ENCODE assay signal across 13 mouse cellular contexts in genomic region chr13:46182851-46183250, GRCm38 (mm10).
DNase-seq lines count a peak whose midpoint lies in the region; ATAC-seq and TF ChIP-seq lines count a peak whose summit lies in the region.
"Had no signal": no experiment of that assay in that cellular context is flagged by ENCODE, and none has a peak within 500 bp of the region (broad histone marks: within the 10 kb centered on the region; RNA-seq: fewer than 3 reads in every experiment).

No protein-coding gene starts in this region.

- ATAC-seq in forebrain, embryonic 14.5 days, result no peak
- no peak for ATAC-seq in forebrain, embryonic 12.5 days (ENCODE audit: low FRiP score)
- no peak for ATAC-seq in midbrain, postnatal 0 days (ENCODE audit: low FRiP score)
- no peak for ATAC-seq in midbrain, embryonic 15.5 days (replicated peaks)
- ATAC-seq in neural tube, embryonic 15.5 days (ENCODE audit: low FRiP score), result no peak
- ATAC-seq in inflammation-experienced regulatory T-cells, adult 6 months, result no peak

- TF ChIP-seq CTCF in midbrain, postnatal 0 days (IDR thresholded peaks at IDR 0.05), result peak; percentile 31; the same call in 1 of the 2 replicates

- no peak overlapping the region for H3K9ac ChIP-seq in forebrain, embryonic 14.5 days (ENCODE audit: low read length)
- no peak overlapping the region for H3K9ac ChIP-seq in forebrain, embryonic 12.5 days
- no peak overlapping the region for H3K9ac ChIP-seq in midbrain, postnatal 0 days (replicated peaks; ENCODE audit: low read length, poor library complexity, severe bottlenecking)
- no peak overlapping the region for H3K9ac ChIP-seq in midbrain, embryonic 15.5 days
- H3K9ac ChIP-seq in neural tube, embryonic 15.5 days (replicated peaks), result no peak overlapping the region
- H3K9ac ChIP-seq: kidney, embryonic 15.5 days; liver, embryonic 13.5 days had no signal

- 75% methylated on average over 8 of the region's 8 CpGs for WGBS in forebrain, embryonic 14.5 days
- WGBS in forebrain, embryonic 12.5 days, result 81% methylated on average over 8 of the region's 8 CpGs
- 65% methylated on average over 8 of the region's 8 CpGs for WGBS in midbrain, postnatal 0 days
- 70% methylated on average over 8 of the region's 8 CpGs for WGBS in midbrain, embryonic 15.5 days
- WGBS in neural tube, embryonic 15.5 days, result 74% methylated on average over 8 of the region's 8 CpGs

- no peaks in the 10 kb centered on the region for H3K9me3 ChIP-seq in forebrain, embryonic 14.5 days (replicated peaks; ENCODE audit: control insufficient read depth, low read length)
- no peaks in the 10 kb centered on the region for H3K9me3 ChIP-seq in forebrain, embryonic 12.5 days
- no peaks in the 10 kb centered on the region for H3K9me3 ChIP-seq in midbrain, postnatal 0 days (ENCODE audit: low read length)
- no peaks in the 10 kb centered on the region for H3K9me3 ChIP-seq in midbrain, embryonic 15.5 days
- no peaks in the 10 kb centered on the region for H3K9me3 ChIP-seq in neural tube, embryonic 15.5 days (replicated peaks)
- H3K9me3 ChIP-seq: forebrain, embryonic 10.5 days; kidney, embryonic 15.5 days; liver, embryonic 13.5 days had no signal

- H3K4me2 ChIP-seq in forebrain, embryonic 14.5 days (ENCODE audit: low read length), result no peak overlapping the region
- H3K4me2 ChIP-seq in forebrain, embryonic 12.5 days, result no peak overlapping the region
- no peak overlapping the region for H3K4me2 ChIP-seq in midbrain, postnatal 0 days (ENCODE audit: low read depth, low read length, poor library complexity, severe bottlenecking)
- H3K4me2 ChIP-seq in midbrain, embryonic 15.5 days, result no peak overlapping the region
- no peak overlapping the region for H3K4me2 ChIP-seq in neural tube, embryonic 15.5 days
- H3K4me2 ChIP-seq: kidney, embryonic 15.5 days; liver, embryonic 13.5 days had no signal

- H3K27me3 ChIP-seq in forebrain, embryonic 14.5 days (replicated peaks; ENCODE audit: control insufficient read depth, insufficient read depth, low read length), result no peaks in the 10 kb centered on the region
- 0 out of 2 replicates have a peak, but pooled peaks cover 6% of the 10 kb centered on the region for H3K27me3 ChIP-seq in forebrain, embryonic 12.5 days
- no peaks in the 10 kb centered on the region for H3K27me3 ChIP-seq in midbrain, postnatal 0 days (ENCODE audit: insufficient read depth, low read length)
- H3K27me3 ChIP-seq in midbrain, embryonic 15.5 days (replicated peaks), result no peaks in the 10 kb centered on the region
- H3K27me3 ChIP-seq in neural tube, embryonic 15.5 days (replicated peaks), result no peaks in the 10 kb centered on the region
- H3K27me3 ChIP-seq: kidney, embryonic 15.5 days; liver, embryonic 13.5 days had no signal

- DNase-seq in forebrain, embryonic 14.5 days (ENCODE audit: low spot score), result peak; percentile 61
- peak; percentile 21 for DNase-seq in kidney, postnatal 14 days
- DNase-seq in kidney, adult 11 months, result no peak
- DNase-seq in midbrain, postnatal 0 days (ENCODE audit: low spot score), result peak; percentile 42
- DNase-seq: cerebellum, adult 9-11 months; liver, embryonic 13.5 days; right cerebral cortex, adult 18-20 months had no signal

- H3K4me1 ChIP-seq in forebrain, embryonic 14.5 days (ENCODE audit: control insufficient read depth, insufficient read depth, low read length), result peaks cover 16% of the 10 kb centered on the region
- H3K4me1 ChIP-seq in forebrain, embryonic 12.5 days, result peaks cover 20% of the 10 kb centered on the region
- H3K4me1 ChIP-seq in midbrain, postnatal 0 days (ENCODE audit: insufficient read depth, low read length), result peaks cover 10% of the 10 kb centered on the region
- H3K4me1 ChIP-seq in midbrain, embryonic 15.5 days, result peaks cover 16% of the 10 kb centered on the region
- peaks cover 15% of the 10 kb centered on the region for H3K4me1 ChIP-seq in neural tube, embryonic 15.5 days
- H3K4me1 ChIP-seq: liver, embryonic 13.5 days had no signal

- no peak overlapping the region for H3K27ac ChIP-seq in forebrain, embryonic 14.5 days (ENCODE audit: low read depth, low read length)
- no peak overlapping the region for H3K27ac ChIP-seq in forebrain, embryonic 12.5 days
- no peak overlapping the region for H3K27ac ChIP-seq in midbrain, postnatal 0 days (ENCODE audit: low read depth, low read length)
- H3K27ac ChIP-seq in midbrain, embryonic 15.5 days, result no peak overlapping the region
- no peak overlapping the region for H3K27ac ChIP-seq in neural tube, embryonic 15.5 days (replicated peaks)
- H3K27ac ChIP-seq: forebrain, embryonic 10.5 days; kidney, embryonic 15.5 days; liver, embryonic 13.5 days had no signal

- H3K36me3 ChIP-seq in forebrain, embryonic 14.5 days (ENCODE audit: control insufficient read depth, insufficient read depth, low read length), result no peaks in the 10 kb centered on the region
- H3K36me3 ChIP-seq in forebrain, embryonic 12.5 days (replicated peaks), result no peaks in the 10 kb centered on the region
- H3K36me3 ChIP-seq in midbrain, postnatal 0 days (ENCODE audit: insufficient read depth, low read length), result no peaks in the 10 kb centered on the region
- H3K36me3 ChIP-seq in midbrain, embryonic 15.5 days (replicated peaks), result no peaks in the 10 kb centered on the region
- no peaks in the 10 kb centered on the region for H3K36me3 ChIP-seq in neural tube, embryonic 15.5 days
- H3K36me3 ChIP-seq: forebrain, embryonic 10.5 days; kidney, embryonic 15.5 days; liver, embryonic 13.5 days had no signal

- no peak overlapping the region for H3K4me3 ChIP-seq in forebrain, embryonic 14.5 days (ENCODE audit: low read depth, low read length)
- no peak overlapping the region for H3K4me3 ChIP-seq in forebrain, embryonic 12.5 days (replicated peaks)
- no peak overlapping the region for H3K4me3 ChIP-seq in midbrain, postnatal 0 days (ENCODE audit: low read depth, low read length)
- no peak overlapping the region for H3K4me3 ChIP-seq in midbrain, embryonic 15.5 days
- H3K4me3 ChIP-seq in neural tube, embryonic 15.5 days (replicated peaks), result no peak overlapping the region
- H3K4me3 ChIP-seq: forebrain, embryonic 10.5 days; kidney, embryonic 15.5 days; liver, embryonic 13.5 days had no signal
